Mouse (Mus musculus) liver, embryonic 14.5 days (tissue): Measurements from ENCODE around the gene Uck1. TPM values are rescaled to one million over a fixed set of nuclear protein-coding genes. Genes with fewer than 3 reads are reported as not detected.

ENCODE experiments used
- ATAC-seq: fragments of 200-750 bp; cut with Nextera tagmentation; 2 replicates; pipeline ENCODE4 v1.8.0; 2017; ENCODE audit warnings: moderate number of reproducible peaks, mild to moderate bottlenecking, moderate library complexity; ENCODE audit not compliant: insufficient read depth
- DNase-seq, 3 experiments: peaks; one replicate each; pipeline ENCODE4 v3.0.0-alpha.2; 2012 to 2013; ENCODE audit warnings: low read depth in 3 of 3, low spot score in 3 of 3
- H3K27ac ChIP-seq: fragments of 300-500 bp; sonication (generic); 2 replicates; pipeline ENCODE4 v1.5.1; 2014; ENCODE audit warnings: moderate library complexity, mild to moderate bottlenecking, control low read depth, inconsistent platforms
- H3K27me3 ChIP-seq: fragments of 300-500 bp; sonication (generic); 2 replicates; pipeline ENCODE4 v1.6.1; 2014; ENCODE audit warnings: mild to moderate bottlenecking, low read length, moderate library complexity; ENCODE audit not compliant: control insufficient read depth, insufficient read depth
- H3K36me3 ChIP-seq: fragments of 300-500 bp; sonication (generic); replicated peaks from 2 replicates; pipeline ENCODE4 v1.6.1; 2014; ENCODE audit warnings: low read depth; ENCODE audit not compliant: control insufficient read depth, insufficient read depth
- H3K4me1 ChIP-seq, 2 experiments: fragments of 200-500 bp in 1 of 2; fragments of 300-500 bp in 1 of 2; sonication (generic) in 1 of 2; replicated peaks; 2 replicates each; pipeline ENCODE4 v1.6.1; 2012 to 2014; ENCODE audit warnings: antibody characterized with exemption in 1 of 2, inconsistent platforms in 1 of 2, low read length in 1 of 2; ENCODE audit not compliant: control insufficient read depth in 2 of 2, insufficient read depth in 2 of 2
- H3K4me2 ChIP-seq: fragments of 300-500 bp; sonication (generic); 2 replicates; pipeline ENCODE4 v1.6.1; 2014; ENCODE audit warnings: low read depth, mild to moderate bottlenecking, control low read depth, moderate library complexity
- H3K4me3 ChIP-seq, 2 experiments: fragments of 200-500 bp in 1 of 2; fragments of 300-500 bp in 1 of 2; sonication (generic) in 1 of 2; 2 replicates each; pipeline ENCODE4 v1.5.1; 2012 to 2014; ENCODE audit warnings: low read depth in 2 of 2, low read length in 2 of 2, mild to moderate bottlenecking in 2 of 2, control low read depth in 1 of 2, inconsistent platforms in 1 of 2, moderate library complexity in 1 of 2; ENCODE audit not compliant: insufficient read depth in 1 of 2
- H3K9ac ChIP-seq: fragments of 300-500 bp; sonication (generic); replicated peaks from 2 replicates; pipeline ENCODE4 v1.6.1; 2014; ENCODE audit warnings: mild to moderate bottlenecking, control low read depth, moderate library complexity
- H3K9me3 ChIP-seq: fragments of 300-500 bp; sonication (generic); 2 replicates; pipeline ENCODE4 v1.6.1; 2016; ENCODE audit warnings: low read length, mixed read lengths; ENCODE audit not compliant: control insufficient read depth
- CTCF ChIP-seq: IDR thresholded peaks from 2 replicates; pipeline ENCODE4 v1.5.1; 2016; ENCODE audit warnings: antibody characterized with exemption, low read depth, control low read depth
- EP300 ChIP-seq: IDR thresholded peaks from 2 replicates; pipeline ENCODE4 v1.6.1; 2016; ENCODE audit warnings: antibody characterized with exemption, low read depth
- WGBS: fragments of 180-500 bp; shearing (Covaris S2); extraction: QIAGEN DNeasy Blood & Tissue Kit; methylation state at CpG from one replicate; pipeline ENCODE4 v1.1.7; 2014; ENCODE audit not compliant: insufficient replicate concordance; 5-methylcytosine and 5-hydroxymethylcytosine counted together
- polyA plus RNA-seq, 2 experiments: library from polyadenylated mRNA; depleted of rRNA in 1 of 2; stranded (reverse) in 1 of 2; unstranded in 1 of 2; fragments of >200 nt; fragmentation: Nextera tagmentation in 1 of 2; extraction: Ambion mirVana in 1 of 2; gene quantifications; 2 replicates each; pipeline versions ENCODE4 v1.2.1 to v1.2.3; 2012 to 2014

Uck1 gene
- polyA plus RNA-seq, 2 experiments = 17.7 to 21.5 TPM

DNA sequence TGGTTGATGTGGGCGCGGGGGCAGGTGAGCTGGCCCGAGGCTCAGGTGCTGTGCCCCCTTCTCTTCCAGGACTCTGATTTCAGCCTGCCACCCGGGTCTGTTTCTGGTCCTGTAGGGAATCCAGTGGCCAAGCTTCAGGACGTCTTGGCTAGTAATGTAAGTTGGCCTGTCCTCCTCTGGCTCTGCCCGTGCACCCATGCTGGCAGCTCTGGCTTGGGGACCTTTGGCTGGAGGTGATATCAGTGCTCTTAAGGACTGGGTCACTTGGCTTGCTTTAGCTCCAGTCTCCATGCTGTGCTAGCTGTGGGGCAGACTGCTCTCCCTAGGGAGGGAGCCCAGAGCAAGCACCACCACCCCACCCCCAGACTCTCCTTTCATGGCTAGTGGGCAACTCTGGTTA, 39.9 kb downstream of the Uck1 start:
- DNase-seq = no peak
- Histone ChIP-seq H3K4me3 (no peak overlapping the region), H3K4me1 (no peaks in the 10 kb centered on the region), H3K9me3 (no peaks in the 10 kb centered on the region), H3K27ac (no peak overlapping the region), H3K4me2 (no peak overlapping the region), H3K27me3 (no peaks in the 10 kb centered on the region), H3K9ac (no peak overlapping the region), H3K36me3 (peaks cover 69% of the 10 kb centered on the region)
- ATAC-seq = no peak
- 82% methylated on average over 6 of the region's 6 CpGs for WGBS
- TF ChIP-seq CTCF = no peak
- TF ChIP-seq EP300 = no peak

DNA sequence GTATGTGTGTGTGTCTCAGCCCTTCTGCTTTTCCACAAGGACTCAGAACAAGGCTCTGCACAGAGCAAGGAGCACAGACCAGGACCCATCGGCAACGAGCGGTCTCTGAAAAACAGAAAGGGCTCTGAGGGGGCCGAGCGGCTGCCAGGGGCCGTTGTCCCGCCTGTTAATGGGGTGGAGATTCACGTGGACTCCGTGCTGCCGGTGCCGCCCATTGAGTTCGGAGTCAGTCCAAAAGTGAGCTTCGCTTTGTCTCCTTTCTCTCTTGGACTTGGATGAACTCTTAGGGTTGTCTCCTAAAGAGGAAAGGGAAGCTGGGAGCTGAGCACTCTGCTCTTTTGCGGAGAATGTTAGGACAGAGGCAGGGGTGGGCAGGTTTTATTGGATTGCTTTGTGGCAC, 40.5 kb downstream of the Uck1 start:
- no peak for ATAC-seq
- DNase-seq = no peak
- Histone ChIP-seq H3K36me3 (peaks cover 69% of the 10 kb centered on the region), H3K9me3 (no peaks in the 10 kb centered on the region), H3K27me3 (no peaks in the 10 kb centered on the region), H3K27ac (no peak overlapping the region), H3K4me2 (no peak overlapping the region), H3K4me1 (no peaks in the 10 kb centered on the region), H3K4me3 (no peak overlapping the region), H3K9ac (no peak overlapping the region)
- no peak for TF ChIP-seq CTCF
- TF ChIP-seq EP300 = no peak
- WGBS = 85% methylated on average over 14 of the region's 14 CpGs

DNA sequence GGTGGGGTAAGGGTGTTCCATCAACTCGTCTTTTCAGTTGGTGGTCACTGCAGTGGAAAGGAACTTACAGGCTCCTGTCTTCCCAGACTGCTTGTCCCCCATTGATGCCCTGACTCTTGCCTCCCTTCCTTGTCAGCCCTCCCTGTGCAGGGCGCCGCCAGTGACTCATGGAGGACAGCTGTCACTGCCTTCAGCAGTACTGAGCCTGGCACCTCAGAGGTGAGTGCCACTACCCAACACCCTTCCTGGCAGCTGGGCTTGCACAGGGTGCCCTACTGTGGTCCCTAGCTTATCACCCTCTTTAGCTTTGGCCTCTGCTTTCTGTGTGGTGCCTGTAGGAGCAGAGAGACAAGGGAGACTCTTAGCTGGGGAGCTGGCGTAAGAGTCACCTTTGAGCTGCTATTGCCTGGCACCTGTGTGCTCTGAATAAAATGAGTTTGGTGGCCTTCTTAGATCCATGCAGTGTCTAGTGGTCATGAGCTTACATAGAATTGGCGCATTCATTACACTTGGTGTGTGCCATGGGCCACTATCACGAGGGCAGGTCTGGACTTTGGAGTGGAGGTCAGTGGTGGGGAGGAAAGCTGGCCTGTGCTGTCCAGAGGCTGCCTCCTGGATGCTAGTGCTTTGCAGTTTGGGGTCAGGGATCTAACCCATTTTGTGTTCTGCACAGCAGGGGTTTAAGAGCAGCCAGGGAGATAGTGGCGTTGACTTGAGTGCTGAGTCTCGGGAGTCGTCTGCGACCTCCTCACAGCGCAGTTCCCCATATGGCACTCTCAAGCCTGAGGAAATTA, 41.2 kb downstream of the Uck1 start:
- Histone ChIP-seq H3K36me3 (peaks cover 64% of the 10 kb centered on the region), H3K27ac (no peak overlapping the region), H3K9me3 (no peaks in the 10 kb centered on the region), H3K4me1 (no peaks in the 10 kb centered on the region), H3K27me3 (no peaks in the 10 kb centered on the region), H3K9ac (no peak overlapping the region), H3K4me2 (no peak overlapping the region), H3K4me3 (no peak overlapping the region)
- ATAC-seq = no peak
- TF ChIP-seq EP300 = no peak
- no peak for TF ChIP-seq CTCF
- WGBS = 81% methylated on average over 11 of the region's 11 CpGs
- DNase-seq = no peak

DNA sequence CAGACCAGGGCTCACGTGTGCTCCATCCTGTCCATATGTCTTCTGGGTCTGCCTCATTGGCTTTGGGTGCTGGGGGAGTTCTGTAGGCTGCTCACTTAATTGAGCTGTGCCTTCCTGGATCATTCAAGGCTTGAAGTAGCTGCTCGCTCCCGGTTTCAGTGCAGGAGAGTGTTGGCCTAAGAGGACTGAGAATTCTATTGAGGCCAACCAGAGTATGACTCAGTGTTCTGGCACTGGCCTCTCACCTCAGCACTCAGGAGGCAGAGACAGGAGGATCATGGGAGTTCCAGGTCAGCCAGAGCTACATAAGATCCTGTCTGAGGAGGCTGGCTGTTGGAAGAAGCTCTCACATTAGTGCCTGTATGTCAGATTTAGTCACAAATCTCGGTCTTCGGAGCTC, 41.8 kb downstream of the Uck1 start:
- Histone ChIP-seq H3K4me3 (no peak overlapping the region), H3K27me3 (no peaks in the 10 kb centered on the region), H3K4me2 (no peak overlapping the region), H3K9ac (no peak overlapping the region), H3K4me1 (no peaks in the 10 kb centered on the region), H3K36me3 (peaks cover 60% of the 10 kb centered on the region), H3K9me3 (no peaks in the 10 kb centered on the region), H3K27ac (no peak overlapping the region)
- TF ChIP-seq EP300 (no peak), CTCF (no peak)
- ATAC-seq = no peak
- WGBS = 88% methylated on average over 5 of the region's 5 CpGs
- DNase-seq = no peak

DNA sequence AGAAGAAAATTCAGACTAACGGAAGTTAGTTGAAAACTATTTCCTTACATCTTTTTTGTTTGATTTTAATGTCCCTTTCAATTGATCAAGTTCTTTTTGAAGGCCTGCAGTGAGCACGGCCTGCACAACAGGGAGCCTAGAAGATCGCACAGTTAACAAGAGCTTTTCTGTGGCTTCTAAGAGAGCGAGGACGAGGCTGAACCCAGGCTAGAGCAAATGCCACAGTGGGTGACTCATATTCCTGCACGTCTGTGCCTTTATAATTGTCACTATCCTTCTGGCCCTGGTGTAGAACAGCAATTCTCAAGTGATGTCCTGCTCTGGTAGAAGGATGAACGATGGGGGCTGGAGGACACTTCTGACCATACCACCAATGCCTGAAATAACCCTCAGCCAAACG, 42.3 kb downstream of the Uck1 start:
- no peaks in the 10 kb centered on the region for H3K4me1 ChIP-seq
- H3K9ac ChIP-seq = no peak overlapping the region
- no peak overlapping the region for H3K4me2 ChIP-seq
- no peak for TF ChIP-seq CTCF
- no peak overlapping the region for H3K27ac ChIP-seq
- H3K27me3 ChIP-seq = no peaks in the 10 kb centered on the region
- ATAC-seq (no peak), DNase-seq (no peak)
- peaks cover 59% of the 10 kb centered on the region for H3K36me3 ChIP-seq
- H3K9me3 ChIP-seq = no peaks in the 10 kb centered on the region
- H3K4me3 ChIP-seq = no peak overlapping the region
- 79% methylated on average over 8 of the region's 8 CpGs for WGBS
